Mouse (Mus musculus): Measurements from ENCODE around the gene Mrps5.
"Not testable (repeated sequence)": the region's sequence is repeated elsewhere in the genome, so short reads cannot be mapped to it uniquely, and the experiment has no call there.

The Mrps5 gene

GRCm38 (mm10) chr2:127586694-127587513 is at the start of gene Mrps5, which contains the start of gene Zfp661:
TSS of gene Mrps5 (plus strand) at chr2:127587222.
TSS of gene Zfp661 (minus strand) at chr2:127587094.
- peak; percentile 68 to 70 for DNase-seq (ENCODE audit: low spot score in 2 of 2)

GRCm38 (mm10) chr2:127537548-127537947 is 49.5 kb upstream of the Mrps5 start:
- DNase-seq (ENCODE audit: low spot score in 2 of 2), result peak in 1 of 2 experiments; percentile 38

GRCm38 (mm10) chr2:127539494-127539893 is 47.5 kb upstream of the Mrps5 start:
- DNase-seq (ENCODE audit: low spot score in 2 of 2), result no peak

GRCm38 (mm10) chr2:127541185-127541584 is 45.8 kb upstream of the Mrps5 start, which contains the start of gene Prom2:
TSS of gene Prom2 (minus strand) at chr2:127541467.
- no peak for DNase-seq (ENCODE audit: low spot score in 2 of 2)

- no peak for DNase-seq (ENCODE audit: low spot score in 2 of 2)
These were observed 45.3 kb upstream of the Mrps5 start for GRCm38 (mm10) chr2:127541697-127542096.

GRCm38 (mm10) chr2:127548342-127549074 is 38.5 kb upstream of the Mrps5 start:
- DNase-seq (ENCODE audit: low spot score in 2 of 2), result no peak

- DNase-seq (ENCODE audit: low spot score in 2 of 2), result no peak
These were observed 37.3 kb upstream of the Mrps5 start for GRCm38 (mm10) chr2:127549711-127550110.

GRCm38 (mm10) chr2:127550446-127550845 is 36.6 kb upstream of the Mrps5 start:
- no peak for DNase-seq (ENCODE audit: low spot score in 2 of 2)

- peak in 1 of 2 experiments; percentile 44 for DNase-seq (ENCODE audit: low spot score in 2 of 2)
These were observed 35.9 kb upstream of the Mrps5 start for GRCm38 (mm10) chr2:127551078-127551477.

- DNase-seq (ENCODE audit: low spot score in 2 of 2), result peak; percentile 93 to 94
These were observed 27.7 kb upstream of the Mrps5 start for GRCm38 (mm10) chr2:127559070-127559966.

- no peak for DNase-seq (ENCODE audit: low spot score in 2 of 2)
These were observed 13.7 kb upstream of the Mrps5 start for GRCm38 (mm10) chr2:127573322-127573721.

GRCm38 (mm10) chr2:127584436-127584858 is 2.6 kb upstream of the Mrps5 start:
- peak; percentile 91 to 93 for DNase-seq (ENCODE audit: low spot score in 2 of 2)

GRCm38 (mm10) chr2:127587514-127587844 is 457 bp downstream of the Mrps5 start:
- no peak for DNase-seq (ENCODE audit: low spot score in 2 of 2)

GRCm38 (mm10) chr2:127588897-127589296 is 1.9 kb downstream of the Mrps5 start:
- no peak for DNase-seq (ENCODE audit: low spot score in 2 of 2)

- DNase-seq (ENCODE audit: low spot score in 2 of 2), result no peak
These were observed 3.2 kb downstream of the Mrps5 start for GRCm38 (mm10) chr2:127590204-127590603.

- DNase-seq (ENCODE audit: low spot score in 2 of 2), result no peak
These were observed 3.8 kb downstream of the Mrps5 start for GRCm38 (mm10) chr2:127590840-127591239.

GRCm38 (mm10) chr2:127603383-127603782 is 16.4 kb downstream of the Mrps5 start:
- not testable (repeated sequence) for DNase-seq (ENCODE audit: low spot score in 2 of 2)

- no peak for DNase-seq (ENCODE audit: low spot score in 2 of 2)
These were observed 18.2 kb downstream of the Mrps5 start for GRCm38 (mm10) chr2:127605203-127605602.

GRCm38 (mm10) chr2:127608234-127608633 is 21.2 kb downstream of the Mrps5 start:
- no peak for DNase-seq (ENCODE audit: low spot score in 2 of 2)

GRCm38 (mm10) chr2:127608986-127609385 is 22.0 kb downstream of the Mrps5 start:
- DNase-seq (ENCODE audit: low spot score in 2 of 2), result no peak

GRCm38 (mm10) chr2:127611386-127611785 is 24.4 kb downstream of the Mrps5 start:
- no peak for DNase-seq (ENCODE audit: low spot score in 2 of 2)

GRCm38 (mm10) chr2:127612288-127612687 is 25.3 kb downstream of the Mrps5 start:
- no peak for DNase-seq (ENCODE audit: low spot score in 2 of 2)

Data from frontal cortex, postnatal 25 days (tissue).